Mouse (Mus musculus): Measurements from ENCODE around the gene Sh3d19.
A peak's percentile ranks its signal among the peaks of the same experiment; 100 is the strongest.

The Sh3d19 gene

GRCm38 (mm10) chr3:86141886-86142262 lies 171.0 kb downstream of the Sh3d19 start:
- DNase-seq: peak; percentile 48 to 59

- DNase-seq: peak; percentile 99 to 100
These were observed 171.5 kb downstream of the Sh3d19 start, which contains the start of gene Rps3a1 for GRCm38 (mm10) chr3:86142263-86142933. TSS of gene Rps3a1 (minus strand) at chr3:86142702.

GRCm38 (mm10) chr3:86142934-86143317 lies 172.0 kb downstream of the Sh3d19 start:
- peak in 1 of 2 experiments; percentile 13 for DNase-seq

GRCm38 (mm10) chr3:86143343-86143742 lies 172.4 kb downstream of the Sh3d19 start:
- DNase-seq: no peak

- DNase-seq: no peak
These were observed 178.2 kb downstream of the Sh3d19 start for GRCm38 (mm10) chr3:86149063-86149462.

- DNase-seq: no peak
These were observed 178.6 kb downstream of the Sh3d19 start for GRCm38 (mm10) chr3:86149521-86149920.

- DNase-seq: no peak
These were observed 198.0 kb downstream of the Sh3d19 start for GRCm38 (mm10) chr3:86168841-86169425.

- DNase-seq: no peak
These were observed 208.8 kb downstream of the Sh3d19 start for GRCm38 (mm10) chr3:86179714-86180113.

All from cerebellum, postnatal 10 days (tissue).